Comparison of ENCODE assay signal across 9 mouse cellular contexts in genomic region chr17:6751221-6751859, GRCm38 (mm10). TPM values are rescaled to one million over a fixed set of nuclear protein-coding genes. Genes with fewer than 3 reads are reported as not detected.
DNase-seq lines count a peak whose midpoint lies in the region; ATAC-seq and TF ChIP-seq lines count a peak whose summit lies in the region.
"Had no signal": no experiment of that assay in that cellular context is flagged by ENCODE, and none has a peak within 500 bp of the region (broad histone marks: within the 10 kb centered on the region; RNA-seq: fewer than 3 reads in every experiment).

No protein-coding gene starts in this region.

- H3K27ac ChIP-seq in intestine, postnatal 0 days (ENCODE audit: low read depth, low read length): peak overlapping the region; percentile 21; the same call in 1 of the 2 replicates
- no peak overlapping the region for H3K27ac ChIP-seq in intestine, embryonic 15.5 days
- H3K27ac ChIP-seq in limb, embryonic 15.5 days: peak overlapping the region; percentile 83
- H3K27ac ChIP-seq: macrophage had no signal

- ATAC-seq in intestine, postnatal 0 days: no peak
- ATAC-seq in intestine, embryonic 15.5 days: no peak
- ATAC-seq in limb, embryonic 15.5 days (ENCODE audit: insufficient number of reproducible peaks, low FRiP score, low TSS enrichment, low read depth): peak; percentile 22

- H3K27me3 ChIP-seq in intestine, postnatal 0 days (replicated peaks; ENCODE audit: control insufficient read depth, insufficient read depth, low read length): no peaks in the 10 kb centered on the region
- no peaks in the 10 kb centered on the region for H3K27me3 ChIP-seq in intestine, embryonic 15.5 days (replicated peaks)
- no peaks in the 10 kb centered on the region for H3K27me3 ChIP-seq in limb, embryonic 15.5 days

- peak; percentile 54 for DNase-seq in ES-CJ7 (ENCODE audit: low read depth, low spot score)
- peak; percentile 66 for DNase-seq in gonadal fat pad, adult 2 months (ENCODE audit: low read depth)
- DNase-seq in adrenal gland, postnatal 10 days: no peak
- DNase-seq in embryo, embryonic 10.5 days (ENCODE audit: low spot score): no peak
- no peak for DNase-seq in embryo, embryonic 9.5 days (ENCODE audit: extremely low spot score)

- no peaks in the 10 kb centered on the region for H3K4me1 ChIP-seq in intestine, postnatal 0 days (replicated peaks; ENCODE audit: control insufficient read depth, insufficient read depth, low read length)
- H3K4me1 ChIP-seq in intestine, embryonic 15.5 days (replicated peaks): peaks cover 10% of the 10 kb centered on the region
- H3K4me1 ChIP-seq in limb, embryonic 15.5 days: peaks cover 26% of the 10 kb centered on the region

- no peak overlapping the region for H3K9ac ChIP-seq in intestine, postnatal 0 days (ENCODE audit: low read depth, low read length)
- H3K9ac ChIP-seq in intestine, embryonic 15.5 days: no peak overlapping the region
- no peak overlapping the region for H3K9ac ChIP-seq in limb, embryonic 15.5 days

- no peak overlapping the region for H3K4me2 ChIP-seq in intestine, postnatal 0 days (replicated peaks; ENCODE audit: low read depth)
- no peak overlapping the region for H3K4me2 ChIP-seq in intestine, embryonic 15.5 days (replicated peaks)
- H3K4me2 ChIP-seq in limb, embryonic 15.5 days: no peak overlapping the region

- H3K36me3 ChIP-seq in intestine, postnatal 0 days (ENCODE audit: control insufficient read depth, insufficient read depth): peaks cover 76% of the 10 kb centered on the region
- H3K36me3 ChIP-seq in intestine, embryonic 15.5 days: peaks cover 4% of the 10 kb centered on the region; the same call in 1 of the 2 replicates
- H3K36me3 ChIP-seq in limb, embryonic 15.5 days: peaks cover 40% of the 10 kb centered on the region

- no peaks in the 10 kb centered on the region for H3K9me3 ChIP-seq in intestine, postnatal 0 days (ENCODE audit: control insufficient read depth)
- no peaks in the 10 kb centered on the region for H3K9me3 ChIP-seq in intestine, embryonic 15.5 days
- no peaks in the 10 kb centered on the region for H3K9me3 ChIP-seq in limb, embryonic 15.5 days

- 63% methylated on average over 11 of the region's 11 CpGs for WGBS in intestine, postnatal 0 days
- WGBS in intestine, embryonic 15.5 days: 68% methylated on average over 11 of the region's 11 CpGs
- WGBS in limb, embryonic 15.5 days: 56% methylated on average over 11 of the region's 11 CpGs

- H3K4me3 ChIP-seq in intestine, postnatal 0 days (ENCODE audit: low read depth, low read length): no peak overlapping the region
- H3K4me3 ChIP-seq in intestine, embryonic 15.5 days (replicated peaks): no peak overlapping the region
- no peak overlapping the region for H3K4me3 ChIP-seq in limb, embryonic 15.5 days

- TF ChIP-seq CTCF in intestine, postnatal 0 days (IDR thresholded peaks at IDR 0.05; ENCODE audit: low read depth): no peak

RNA-seq across cellular contexts. Expression of gene Ezr, which starts 31.2 kb away (rescaled TPM):
- 342 and 379 TPM in 2 replicates for polyA plus RNA-seq in intestine, postnatal 0 days (2015; fragmentation: Nextera tagmentation; extraction: Ambion mirVana)
- polyA plus RNA-seq in intestine, embryonic 15.5 days (2015; fragmentation: Nextera tagmentation; extraction: Ambion mirVana): 232 and 235 TPM in 2 replicates
- polyA plus RNA-seq in gonadal fat pad, adult 2 months (2012; rRNA removed): 93.6 and 169 TPM in 2 replicates
- polyA plus RNA-seq in limb, embryonic 15.5 days (2015; fragmentation: Nextera tagmentation; extraction: Ambion mirVana): 114 and 115 TPM in 2 replicates
- 10 to 100 TPM; 18.2 to 21.2 TPM for total RNA-seq in adrenal gland, postnatal 10 days (2021)

Comparison
In these comparisons a context has a peak if more than half of its experiments do, and no peak if none do; other contexts are left out.
1. DNase-seq: peak in ES-CJ7 (single experiment) and gonadal fat pad, adult 2 months (single experiment); none in adrenal gland, postnatal 10 days (single experiment), embryo, embryonic 10.5 days (single experiment) and embryo, embryonic 9.5 days (single experiment).